8 mouse cellular contexts compared by ENCODE assay signal in the genomic region with DNA sequence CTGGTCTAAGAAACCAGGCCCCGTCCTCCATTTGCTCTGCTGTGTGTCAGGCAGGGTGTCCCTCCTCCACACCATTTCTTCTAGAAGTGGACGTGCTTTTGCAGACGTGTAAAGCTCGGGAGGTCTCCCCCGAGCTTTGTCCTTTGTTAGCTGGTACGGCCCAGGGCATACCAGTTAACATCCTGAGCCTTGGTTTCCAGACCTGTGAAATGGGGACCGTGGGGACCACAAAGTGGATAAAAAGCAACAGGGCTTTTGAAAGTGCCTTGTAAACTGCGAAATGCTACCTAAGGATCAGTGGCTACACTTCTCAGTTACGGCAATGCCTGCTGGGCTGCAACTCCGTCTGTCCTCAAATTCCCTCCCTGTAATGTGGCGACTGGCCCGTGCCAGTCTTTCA. TPM values are rescaled to one million over a fixed set of nuclear protein-coding genes. Genes with fewer than 3 reads are reported as not detected.
A peak's percentile ranks its signal among the peaks of the same experiment; 100 is the strongest.
DNase-seq lines count a peak whose midpoint lies in the region; ATAC-seq and TF ChIP-seq lines count a peak whose summit lies in the region.

No protein-coding gene starts in this region.

- peaks cover 87% of the 10 kb centered on the region for H3K27me3 ChIP-seq in heart, embryonic 14.5 days (ENCODE audit: control insufficient read depth, insufficient read depth, low read length)
- H3K27me3 ChIP-seq in liver, embryonic 14.5 days (ENCODE audit: control insufficient read depth, insufficient read depth, low read length), result peaks cover 65% of the 10 kb centered on the region

- H3K36me3 ChIP-seq in heart, embryonic 14.5 days (ENCODE audit: control insufficient read depth, insufficient read depth, low read length), result 0 out of 2 replicates have a peak, but pooled peaks cover 12% of the 10 kb centered on the region
- H3K36me3 ChIP-seq in liver, embryonic 14.5 days (replicated peaks; ENCODE audit: control insufficient read depth, insufficient read depth, low read depth), result no peaks in the 10 kb centered on the region

- peak overlapping the region; percentile 83 to 95 for H3K27ac ChIP-seq in heart, embryonic 14.5 days (replicated peaks in 1 of 2; ENCODE audit: control insufficient read depth in 1 of 2, insufficient read depth in 1 of 2, low read depth in 2 of 2, low read length in 2 of 2)
- no peak overlapping the region for H3K27ac ChIP-seq in liver, embryonic 14.5 days

- no peak for TF ChIP-seq CTCF in liver, embryonic 14.5 days (IDR thresholded peaks at IDR 0.05; ENCODE audit: low read depth)

- WGBS in heart, embryonic 14.5 days, result 7% methylated on average over 12 of the region's 12 CpGs
- 21% methylated on average over 12 of the region's 12 CpGs for WGBS in liver, embryonic 14.5 days (ENCODE audit: insufficient replicate concordance)

- H3K9me3 ChIP-seq in heart, embryonic 14.5 days (ENCODE audit: control insufficient read depth, low read length), result no peaks in the 10 kb centered on the region
- no peaks in the 10 kb centered on the region for H3K9me3 ChIP-seq in liver, embryonic 14.5 days (ENCODE audit: control insufficient read depth, low read length)

- H3K4me1 ChIP-seq in heart, embryonic 14.5 days (ENCODE audit: control insufficient read depth in 2 of 2, insufficient read depth in 2 of 2, low read length in 2 of 2), result peaks cover 0 to 16% of the 10 kb centered on the region in 2 experiments; a peak in 3 of 4 replicates
- H3K4me1 ChIP-seq in liver, embryonic 14.5 days (replicated peaks; ENCODE audit: control insufficient read depth in 2 of 2, insufficient read depth in 2 of 2, low read length in 1 of 2), result peaks cover 0 to 6% of the 10 kb centered on the region in 2 experiments; a peak in 2 of 4 replicates

- peak overlapping the region; percentile 98 for H3K9ac ChIP-seq in heart, embryonic 14.5 days (ENCODE audit: low read length)
- peak overlapping the region; percentile 73 for H3K9ac ChIP-seq in liver, embryonic 14.5 days (replicated peaks)

- no peak for TF ChIP-seq EP300 in liver, embryonic 14.5 days (IDR thresholded peaks at IDR 0.05; ENCODE audit: low read depth)

- peak; percentile 15 for DNase-seq in adrenal gland, postnatal 10 days
- no peak for DNase-seq in adrenal gland, postnatal 25 days
- peak; percentile 9 for DNase-seq in Muller cell, postnatal 12 days (ENCODE audit: inconsistent ontology term)
- no peak for DNase-seq in liver, embryonic 14.5 days (ENCODE audit: low read depth in 3 of 3, low spot score in 3 of 3)
- DNase-seq in yolk sac, embryonic 10.5 days (ENCODE audit: low spot score), result no peak
- no peak for DNase-seq in right cerebral cortex, postnatal 14 days
- no peak for DNase-seq in layer of hippocampus, adult 8-10 months (ENCODE audit: low spot score in 2 of 2)

- peak overlapping the region; percentile 73 for H3K4me2 ChIP-seq in heart, embryonic 14.5 days (ENCODE audit: low read length)
- peak overlapping the region; percentile 68 for H3K4me2 ChIP-seq in liver, embryonic 14.5 days (ENCODE audit: low read depth)

- H3K4me3 ChIP-seq in heart, embryonic 14.5 days (ENCODE audit: control insufficient read depth in 1 of 2, insufficient read depth in 1 of 2, low read depth in 1 of 2, low read length in 2 of 2), result peak overlapping the region; percentile 72 to 81
- H3K4me3 ChIP-seq in liver, embryonic 14.5 days (ENCODE audit: insufficient read depth in 1 of 2, low read depth in 2 of 2, low read length in 2 of 2), result peak overlapping the region; percentile 57 to 68

- ATAC-seq in heart, embryonic 14.5 days (ENCODE audit: insufficient number of reproducible peaks, insufficient read depth, low FRiP score, low read depth), result no peak
- no peak for ATAC-seq in liver, embryonic 14.5 days (ENCODE audit: insufficient read depth)

RNA-seq across cellular contexts. Expression of a gene that starts 3.2 kb away (rescaled TPM):
- 100 to 1,000 TPM; 185 to 186 TPM for total RNA-seq in adrenal gland, postnatal 10 days (2021)
- 103 and 108 TPM in 2 replicates for total RNA-seq in adrenal gland, postnatal 25 days (2021)
- 272 and 330 TPM in 2 replicates for polyA plus RNA-seq in heart, embryonic 14.5 days (2014; fragmentation: Nextera tagmentation; extraction: Ambion mirVana)
- polyA plus RNA-seq in liver, embryonic 14.5 days (2012; rRNA removed), result 78.8 and 91.5 TPM in 2 replicates
- polyA plus RNA-seq in liver, embryonic 14.5 days (2014; fragmentation: Nextera tagmentation; extraction: Ambion mirVana), result 42.4 and 43.2 TPM in 2 replicates
- 10 to 100 TPM; 28.0 to 36.2 (median 32.3) TPM for total RNA-seq in layer of hippocampus, adult 8-10 months (2022)

Comparison
In these comparisons a context has a peak if more than half of its experiments do, and no peak if none do; other contexts are left out.
1. DNase-seq: peak in adrenal gland, postnatal 10 days (single experiment) and Muller cell, postnatal 12 days (single experiment); none in adrenal gland, postnatal 25 days (single experiment), liver, embryonic 14.5 days (0 of 3), yolk sac, embryonic 10.5 days (single experiment), right cerebral cortex, postnatal 14 days (single experiment) and layer of hippocampus, adult 8-10 months (0 of 2).